Mouse (Mus musculus): ENCODE results near the gene Olfr839-ps1. TPM values are rescaled to one million over a fixed set of nuclear protein-coding genes. Genes with fewer than 3 reads are reported as not detected.

Gene Olfr839-ps1
- not detected for total RNA-seq (2023)

GRCm38 (mm10) chr9:19177212-19177611, at the start of gene Olfr839-ps1:
Gene Olfr839-ps1 (minus strand): TSS chr9:19177312.

GRCm38 (mm10) chr9:19136017-19136416, 41.1 kb downstream of the Olfr839-ps1 start, which contains the start of gene Olfr837:
Gene Olfr837 (plus strand): TSS chr9:19136317.

GRCm38 (mm10) chr9:19120082-19120481, 57.0 kb downstream of the Olfr839-ps1 start, which contains the start of gene Olfr836:
Gene Olfr836 (plus strand): TSS chr9:19120382.

Other genes with a start within 250 kb of the Olfr839-ps1 start
- not detected for gene Olfr832, start 240.2 kb downstream of the Olfr839-ps1 start, total RNA-seq (2023)
- gene Olfr834, start 189.3 kb downstream of the Olfr839-ps1 start, total RNA-seq (2023), result not detected
- not detected for gene Olfr835, start 144.6 kb downstream of the Olfr839-ps1 start, total RNA-seq (2023)
- gene Olfr836, start 56.9 kb downstream of the Olfr839-ps1 start, total RNA-seq (2023), result not detected
- not detected for gene Olfr837, start 41.0 kb downstream of the Olfr839-ps1 start, total RNA-seq (2023)
- gene Olfr843, start 74.7 kb upstream of the Olfr839-ps1 start, total RNA-seq (2023), result not detected
- gene Olfr844, start 139.0 kb upstream of the Olfr839-ps1 start, total RNA-seq (2023), result not detected
- gene Olfr845, start 159.1 kb upstream of the Olfr839-ps1 start, total RNA-seq (2023), result not detected
- gene Olfr846, start 186.7 kb upstream of the Olfr839-ps1 start, total RNA-seq (2023), result not detected
- not detected for gene Olfr847, start 201.4 kb upstream of the Olfr839-ps1 start, total RNA-seq (2023)